Mouse (Mus musculus): ENCODE data around the gene Gpr3.

Gpr3 gene

DNA sequence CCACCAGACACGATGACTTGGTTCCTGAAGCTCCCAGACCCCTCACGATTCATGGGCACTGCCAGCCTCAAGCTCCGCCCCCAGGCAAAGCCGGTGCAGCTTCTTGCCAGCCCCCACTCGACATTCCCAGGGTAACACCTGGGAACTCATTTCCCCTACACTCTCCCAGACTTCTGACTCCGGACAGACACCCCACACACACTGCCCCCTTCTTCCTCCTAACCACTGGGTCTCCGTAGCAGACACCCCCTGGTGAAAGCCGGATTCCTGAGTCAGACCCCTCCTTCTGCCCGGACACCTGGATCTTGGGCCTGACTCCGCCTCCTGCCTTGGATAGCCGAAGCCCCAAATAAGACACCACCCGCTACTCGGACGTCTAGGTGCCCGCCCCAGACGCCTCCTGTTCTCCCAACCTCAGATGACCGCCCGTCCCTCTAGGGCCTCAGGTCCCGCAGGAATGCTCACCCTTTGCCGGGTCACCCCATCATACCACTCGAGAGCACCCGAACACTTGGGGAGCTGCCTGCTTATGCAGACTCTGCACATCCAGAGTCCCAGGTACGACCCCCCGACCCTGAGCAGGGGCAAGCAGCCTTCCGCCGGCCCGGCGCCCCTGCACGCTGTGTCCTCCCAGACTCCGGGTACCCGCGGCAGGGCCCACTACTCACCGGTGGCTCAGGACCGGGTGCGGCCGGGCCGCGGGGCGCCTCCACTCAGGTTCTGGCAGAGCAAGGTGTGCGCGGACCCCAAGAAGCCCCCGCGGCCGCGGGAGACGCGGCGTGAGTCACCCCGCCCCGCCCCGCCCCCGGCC lies at the start of gene Gpr3, which contains the start of gene Cd164l2:
TSS of gene Gpr3 (minus strand) at position 786 of the 811 bp plus-strand sequence.
TSS of gene Cd164l2 (plus strand) at position 381 of the 811 bp plus-strand sequence.
- DNase-seq (ENCODE audit: low spot score) = no peak

- no peak for DNase-seq (ENCODE audit: low spot score)
Observed at GRCm38 (mm10) chr4:133261641-133262374, 49.5 kb upstream of the Gpr3 start.

- no peak for DNase-seq (ENCODE audit: low spot score)
Observed at GRCm38 (mm10) chr4:133257798-133258408, 45.6 kb upstream of the Gpr3 start.

GRCm38 (mm10) chr4:133257230-133257629 lies 44.9 kb upstream of the Gpr3 start:
- no peak for DNase-seq (ENCODE audit: low spot score)

DNA sequence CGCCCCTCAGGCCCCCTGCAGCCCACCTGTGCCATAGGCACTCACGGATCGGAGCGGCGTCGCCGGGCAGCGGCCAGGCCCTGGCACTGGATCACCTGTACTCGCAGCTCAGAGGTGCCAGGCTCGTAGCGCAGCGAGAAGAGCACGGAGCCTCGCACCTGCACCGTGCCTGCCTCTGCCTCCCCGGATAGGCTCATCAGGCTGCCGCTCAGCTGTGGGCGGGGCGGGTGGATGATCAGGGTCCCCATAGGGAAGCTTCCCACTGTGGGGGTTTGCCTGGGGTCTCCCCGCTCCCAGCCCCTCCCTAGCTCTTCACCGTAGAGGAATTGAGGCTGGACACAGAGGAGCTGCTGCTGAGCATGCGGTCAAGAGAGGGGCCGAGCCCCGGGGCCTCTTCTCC lies 44.5 kb upstream of the Gpr3 start:
- DNase-seq (ENCODE audit: low spot score) = no peak

DNA sequence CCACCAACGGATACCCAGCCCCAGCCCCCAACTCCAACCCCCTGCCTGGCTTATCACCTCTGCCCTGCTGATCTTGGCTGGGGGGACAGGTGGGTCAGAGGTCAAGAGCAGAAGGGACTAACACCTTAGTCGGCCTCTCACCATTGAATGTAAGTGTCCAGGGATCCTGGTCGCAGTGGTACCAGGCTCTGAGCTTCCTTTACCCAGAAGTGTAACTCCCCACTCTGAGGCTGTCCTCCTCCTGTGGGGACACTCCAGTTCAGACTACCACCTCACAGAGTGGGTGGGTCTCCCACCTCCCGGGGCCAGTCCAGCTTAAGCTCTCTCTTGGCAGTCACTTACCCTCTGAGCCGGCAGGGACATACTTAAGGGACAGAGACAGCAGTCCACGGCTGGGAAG lies 43.1 kb upstream of the Gpr3 start:
- no peak for DNase-seq (ENCODE audit: low spot score)

DNA sequence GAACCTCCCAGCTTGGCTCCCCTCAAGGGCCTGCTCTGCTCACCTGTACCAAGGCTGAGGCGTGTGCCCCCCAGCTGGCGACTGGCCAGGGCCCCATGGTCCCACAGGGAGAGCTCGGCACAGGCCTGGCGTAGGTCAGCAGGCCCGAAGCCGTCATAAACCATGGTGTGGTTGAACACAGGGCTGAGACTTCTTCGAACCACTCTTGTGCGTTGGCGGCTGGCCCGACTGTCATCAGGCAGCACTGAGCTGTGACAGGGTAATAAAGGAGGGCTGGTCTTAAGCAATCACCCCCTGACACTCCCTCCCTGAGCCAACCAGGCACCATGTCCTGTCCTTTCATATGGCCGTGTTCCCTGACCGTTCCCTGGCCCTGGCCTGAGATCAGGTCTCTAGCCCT lies 41.1 kb upstream of the Gpr3 start:
- DNase-seq (ENCODE audit: low spot score) = no peak

DNA sequence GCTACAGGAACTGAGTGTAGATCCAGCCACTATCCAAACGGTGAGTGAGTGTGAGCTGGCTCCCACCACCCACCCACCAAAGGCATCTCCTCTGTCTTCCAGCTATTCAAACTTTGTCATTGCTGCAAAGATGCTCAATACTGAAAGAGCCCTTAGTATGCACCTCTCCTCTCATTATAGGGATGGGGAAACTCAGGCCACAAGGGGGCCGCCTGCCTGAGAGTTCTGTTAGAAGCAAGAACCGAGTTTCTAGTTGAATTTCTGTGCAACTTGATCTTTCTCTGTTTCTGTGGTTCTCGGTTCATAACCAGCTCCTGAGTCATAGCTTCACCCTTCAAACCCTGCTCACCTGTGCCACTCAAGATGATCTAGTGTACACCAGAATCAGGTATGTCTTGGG lies 39.8 kb upstream of the Gpr3 start:
- no peak for DNase-seq (ENCODE audit: low spot score)

GRCm38 (mm10) chr4:133251214-133251613 lies 38.9 kb upstream of the Gpr3 start:
- no peak for DNase-seq (ENCODE audit: low spot score)

DNA sequence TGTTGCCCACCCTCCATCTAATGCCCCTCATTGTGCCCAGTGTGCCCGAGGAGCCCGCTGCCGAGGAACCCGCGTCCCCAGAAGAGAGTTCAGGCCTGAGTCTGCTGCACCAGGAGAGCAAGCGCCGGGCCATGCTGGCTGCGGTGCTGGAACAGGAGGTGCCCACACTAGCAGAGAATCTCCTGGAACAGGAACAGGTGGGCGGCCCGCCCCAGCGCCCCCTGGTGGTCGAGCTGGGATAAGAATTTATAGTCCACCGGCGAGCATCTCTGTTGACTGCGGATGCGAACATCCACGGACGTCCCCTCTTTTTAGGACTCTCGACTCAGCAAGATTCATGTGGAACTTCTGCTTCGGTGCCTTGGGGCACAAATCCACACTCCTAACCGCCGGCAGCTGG lies 38.3 kb upstream of the Gpr3 start:
- DNase-seq (ENCODE audit: low spot score) = peak; percentile 82

DNA sequence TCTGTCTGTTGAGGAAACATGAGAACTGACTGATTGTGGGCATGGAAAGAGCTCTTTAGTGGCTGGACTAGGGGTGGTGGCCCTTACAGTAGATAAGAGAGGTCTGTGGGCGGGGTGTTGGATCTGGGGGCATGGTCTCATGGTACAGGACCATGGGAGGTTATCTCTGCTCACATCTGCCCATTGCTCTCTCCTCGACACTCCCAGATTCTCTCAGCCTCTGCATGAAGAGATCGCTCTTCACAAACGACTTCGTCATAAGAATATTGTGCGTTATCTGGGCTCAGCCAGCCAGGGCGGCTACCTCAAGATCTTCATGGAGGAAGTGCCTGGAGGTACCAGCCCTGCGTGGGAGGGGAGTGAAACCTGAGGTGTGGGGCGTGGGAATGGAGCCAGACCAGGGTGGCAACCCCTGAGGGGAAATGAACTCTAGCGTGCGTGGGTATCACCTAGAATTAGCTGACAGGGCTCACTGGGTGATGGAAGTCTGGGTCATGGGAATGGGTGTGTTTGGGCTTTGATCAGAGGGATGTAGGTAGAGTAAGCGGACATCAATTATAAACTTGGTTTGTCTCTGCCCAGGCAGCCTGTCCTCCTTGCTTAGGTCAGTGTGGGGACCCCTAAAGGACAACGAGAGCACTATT lies 35.6 kb upstream of the Gpr3 start:
- no peak for DNase-seq (ENCODE audit: low spot score)

- DNase-seq (ENCODE audit: low spot score) = no peak
Observed at GRCm38 (mm10) chr4:133247072-133247471, 34.7 kb upstream of the Gpr3 start.

- no peak for DNase-seq (ENCODE audit: low spot score)
Observed at GRCm38 (mm10) chr4:133244289-133244688, 32.0 kb upstream of the Gpr3 start.

DNA sequence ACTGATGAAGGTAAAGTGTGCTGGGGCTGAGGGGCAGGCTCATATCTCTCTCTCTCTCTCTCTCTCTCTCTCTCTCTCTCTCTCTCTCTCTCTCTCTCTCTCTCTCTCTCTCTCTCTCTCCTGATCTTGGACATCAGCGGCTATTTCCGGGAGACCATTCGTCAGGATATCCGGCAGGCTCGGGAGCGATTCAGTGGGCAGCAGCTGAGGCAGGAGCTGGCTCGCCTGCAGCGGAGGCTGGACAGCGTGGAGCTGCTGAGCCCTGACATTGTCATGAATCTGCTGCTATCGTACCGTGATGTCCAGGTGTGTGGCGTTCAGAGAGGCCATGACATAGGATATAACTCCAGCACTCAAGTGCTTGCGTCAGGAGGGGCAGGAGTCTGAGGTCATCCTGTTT lies 31.2 kb upstream of the Gpr3 start:
- no peak for DNase-seq (ENCODE audit: low spot score)

DNA sequence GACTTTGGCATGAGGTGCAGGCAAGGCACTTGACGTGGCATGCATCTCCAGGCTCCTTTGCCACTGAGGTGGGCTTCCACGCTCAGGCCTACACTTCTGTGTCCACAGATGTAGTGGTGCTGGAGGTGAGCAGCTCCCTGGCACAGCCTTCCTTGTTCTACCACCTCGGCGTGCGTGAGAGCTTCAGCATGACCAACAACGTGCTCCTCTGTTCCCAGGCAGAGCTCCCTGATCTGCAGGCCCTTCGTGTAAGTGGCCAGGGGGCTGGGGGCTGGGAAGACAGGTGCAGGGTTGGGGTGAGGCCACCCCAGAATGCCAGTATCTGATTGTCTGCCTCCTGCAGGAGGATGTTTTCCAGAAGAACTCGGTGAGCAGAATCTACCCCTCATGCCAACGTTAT lies 30.4 kb upstream of the Gpr3 start:
- DNase-seq (ENCODE audit: low spot score) = no peak

DNA sequence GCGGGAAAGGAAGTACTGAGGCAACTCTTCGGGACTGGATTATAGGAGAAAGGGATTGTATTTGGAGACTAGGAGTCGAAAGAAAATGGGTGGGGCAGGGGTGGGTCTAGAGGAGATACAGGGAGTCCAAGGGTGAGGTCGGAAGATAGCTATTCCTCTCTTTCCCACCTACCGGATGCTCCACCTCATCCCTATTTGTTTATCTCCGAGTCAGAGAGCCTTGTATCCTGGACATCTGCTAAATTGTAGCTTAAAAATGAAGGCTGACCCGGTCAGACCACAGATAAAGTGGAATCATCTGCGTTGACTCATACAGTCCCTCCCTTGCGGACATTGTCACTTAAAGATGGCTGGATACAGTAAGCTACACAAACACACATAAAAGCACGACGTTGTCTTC lies 29.6 kb upstream of the Gpr3 start:
- DNase-seq (ENCODE audit: low spot score) = no peak

DNA sequence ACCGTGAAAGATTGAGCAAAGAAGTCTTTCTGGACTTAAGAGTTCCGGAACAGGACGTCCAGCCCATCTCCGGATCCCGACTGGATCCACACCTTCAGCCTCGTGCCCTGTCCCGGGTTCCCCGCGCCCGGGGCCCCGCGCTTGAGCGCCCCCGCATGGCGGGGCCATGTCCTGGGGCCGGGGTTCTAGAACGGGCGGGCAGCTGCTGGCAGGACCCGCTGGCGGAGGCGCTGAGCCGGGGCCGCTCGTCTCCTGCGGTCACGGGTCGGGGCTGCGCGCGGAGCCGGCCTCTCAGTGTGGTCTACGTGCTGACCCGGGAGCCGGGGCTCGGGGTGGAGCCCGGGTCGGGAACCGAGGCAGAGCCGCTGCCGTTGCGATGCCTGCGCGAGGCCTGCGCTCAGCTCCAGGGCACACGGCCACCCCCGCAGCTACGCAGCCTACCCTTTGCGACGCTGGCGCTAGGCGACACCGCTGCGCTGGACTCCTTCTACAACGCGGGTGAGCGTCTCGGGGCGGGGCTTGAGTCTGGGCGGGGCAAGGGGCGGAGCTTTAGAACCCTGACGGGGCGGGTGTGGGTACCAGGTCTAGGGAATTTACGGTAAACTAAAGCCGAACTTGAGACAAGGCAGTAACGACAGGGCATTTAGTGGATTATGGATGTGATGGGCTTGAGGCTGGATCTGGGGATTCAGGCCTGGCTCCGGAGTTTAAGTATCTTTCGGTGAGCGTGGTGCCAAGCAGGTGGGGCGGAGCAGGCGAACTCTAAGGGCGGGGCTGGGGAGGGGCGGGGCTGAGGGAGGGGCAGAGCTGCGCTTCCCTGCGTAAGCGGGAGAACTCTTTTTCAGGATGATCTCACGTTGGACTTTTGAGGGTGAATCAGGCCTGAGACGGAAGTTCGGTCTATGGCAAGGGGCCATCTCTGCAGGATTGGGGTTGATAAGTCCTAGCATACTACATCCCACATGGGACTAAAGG lies 28.9 kb upstream of the Gpr3 start:
- DNase-seq (ENCODE audit: low spot score) = peak; percentile 88

DNA sequence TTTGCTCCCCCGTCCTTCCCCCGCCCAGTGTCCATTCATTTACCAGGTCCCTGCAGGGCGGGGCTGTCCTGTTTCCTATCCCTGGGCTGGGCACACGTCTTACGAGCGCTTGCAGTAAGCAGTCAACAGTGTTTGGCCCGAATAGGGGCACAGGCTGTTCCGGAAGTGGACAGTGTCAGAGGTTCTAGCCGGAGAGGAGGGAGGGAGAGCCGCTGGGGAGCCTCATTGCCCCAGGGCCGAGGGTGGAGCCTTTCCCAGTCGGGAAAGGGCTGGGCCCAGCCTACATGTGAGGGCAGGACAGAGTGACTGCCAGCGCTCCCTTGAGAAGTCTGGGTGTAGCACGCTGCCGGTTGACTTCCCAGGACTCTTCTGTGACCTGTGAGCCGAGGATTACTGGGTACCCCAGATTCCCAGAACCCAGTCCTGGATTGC lies 28.2 kb upstream of the Gpr3 start, which contains the start of gene Map3k6:
TSS of gene Map3k6 (plus strand) at position 329 of the 432 bp plus-strand sequence.
- DNase-seq (ENCODE audit: low spot score) = peak; percentile 81

DNA sequence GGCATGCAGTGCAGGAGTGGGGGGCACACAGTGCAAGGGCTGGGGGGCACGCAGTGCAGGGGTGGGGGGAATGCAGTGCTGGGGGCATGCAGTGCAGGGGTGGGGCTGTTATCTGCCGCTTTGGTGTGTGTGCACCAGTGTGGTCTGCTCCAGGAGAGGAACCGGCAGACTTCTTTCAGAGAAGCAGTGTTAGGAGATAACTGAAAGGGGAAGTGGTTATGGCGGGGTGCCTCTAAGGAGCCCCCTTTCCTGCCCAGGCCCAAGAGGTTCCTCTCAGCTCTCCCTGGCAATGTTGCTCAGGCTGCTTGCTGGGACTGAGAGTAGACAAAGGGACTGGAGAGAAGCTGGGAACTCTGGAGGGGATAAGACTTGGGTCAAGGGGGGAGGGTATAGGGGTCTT lies 25.6 kb upstream of the Gpr3 start:
- DNase-seq (ENCODE audit: low spot score) = no peak

DNA sequence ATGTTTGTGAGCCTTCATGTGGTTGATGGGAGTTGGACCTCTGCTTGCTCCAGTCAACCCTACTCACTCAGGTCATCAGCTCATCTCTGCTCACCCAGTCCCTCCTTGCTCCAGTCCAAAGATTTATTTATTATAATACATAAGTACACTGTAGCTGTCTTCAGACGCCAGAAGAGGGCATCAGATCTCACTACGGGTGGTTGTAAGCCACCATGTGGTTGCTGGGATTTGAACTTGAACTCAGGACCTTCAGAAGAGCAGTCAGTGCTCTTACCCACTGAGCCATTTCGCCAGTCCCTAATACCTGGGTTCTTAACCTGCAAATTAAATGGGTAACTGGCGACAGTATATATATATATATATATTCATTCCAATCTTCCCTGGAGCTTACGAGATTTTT lies 23.1 kb upstream of the Gpr3 start:
- DNase-seq (ENCODE audit: low spot score) = no peak

GRCm38 (mm10) chr4:133234771-133235170 lies 22.4 kb upstream of the Gpr3 start:
- DNase-seq (ENCODE audit: low spot score) = no peak

Measured in testis, postnatal 14 days (tissue).